Mouse (Mus musculus) retina, postnatal 7 days (tissue): ENCODE results near the gene Fam198a.

Source experiments
- DNase-seq: peaks from one replicate; pipeline ENCODE4 v3.0.0-alpha.2; 2012; ENCODE audit warnings: low read depth, low spot score

Gene Fam198a

GRCm38 (mm10) chr9:121981466-121982105 lies 30.8 kb downstream of the Fam198a start:
- no peak for DNase-seq

GRCm38 (mm10) chr9:121982214-121982613 lies 31.4 kb downstream of the Fam198a start:
- no peak for DNase-seq

- DNase-seq, result no peak
Measured at GRCm38 (mm10) chr9:121982665-121983064, 31.9 kb downstream of the Fam198a start.

GRCm38 (mm10) chr9:121983504-121983903 lies 32.7 kb downstream of the Fam198a start:
- peak; percentile 53 for DNase-seq

GRCm38 (mm10) chr9:121984465-121985461 lies 34.0 kb downstream of the Fam198a start:
- peak; percentile 63 for DNase-seq

- no peak for DNase-seq
Measured at GRCm38 (mm10) chr9:121988910-121989309, 38.1 kb downstream of the Fam198a start.

GRCm38 (mm10) chr9:121989536-121989935 lies 38.7 kb downstream of the Fam198a start:
- no peak for DNase-seq

- no peak for DNase-seq
Measured at GRCm38 (mm10) chr9:121991041-121991440, 40.3 kb downstream of the Fam198a start.

- DNase-seq, result no peak
Measured at GRCm38 (mm10) chr9:121993047-121993446, 42.3 kb downstream of the Fam198a start.

- no peak for DNase-seq
Measured at GRCm38 (mm10) chr9:121995077-121995476, 44.3 kb downstream of the Fam198a start.

GRCm38 (mm10) chr9:121995508-121996131 lies 44.8 kb downstream of the Fam198a start:
- peak; percentile 71 for DNase-seq

- no peak for DNase-seq
Measured at GRCm38 (mm10) chr9:121997010-121997409, 46.2 kb downstream of the Fam198a start, which contains the start of gene Pomgnt2. Gene Pomgnt2, minus strand, starts transcription at chr9:121997110.

GRCm38 (mm10) chr9:121997978-121998377 lies 47.2 kb downstream of the Fam198a start:
- DNase-seq, result no peak

GRCm38 (mm10) chr9:122006175-122006574 lies 55.4 kb downstream of the Fam198a start:
- no peak for DNase-seq

- no peak for DNase-seq
Measured at GRCm38 (mm10) chr9:122006609-122007008, 55.8 kb downstream of the Fam198a start.

GRCm38 (mm10) chr9:122008876-122009275 lies 58.1 kb downstream of the Fam198a start:
- DNase-seq, result no peak

GRCm38 (mm10) chr9:122010751-122011150 lies 60.0 kb downstream of the Fam198a start:
- DNase-seq, result no peak

- DNase-seq, result no peak
Measured at GRCm38 (mm10) chr9:122012816-122013215, 62.0 kb downstream of the Fam198a start.

GRCm38 (mm10) chr9:122013629-122014028 lies 62.8 kb downstream of the Fam198a start:
- no peak for DNase-seq

GRCm38 (mm10) chr9:122014241-122014667 lies 63.5 kb downstream of the Fam198a start:
- peak; percentile 62 for DNase-seq

GRCm38 (mm10) chr9:122018079-122018478 lies 67.3 kb downstream of the Fam198a start:
- no peak for DNase-seq
